Mouse (Mus musculus) liver, embryonic 14.5 days (tissue): ENCODE results near the gene Tnik.

Source experiments
- CTCF ChIP-seq: IDR thresholded peaks from 2 replicates; pipeline ENCODE4 v1.5.1; 2016; ENCODE audit warnings: antibody characterized with exemption, low read depth, control low read depth
- EP300 ChIP-seq: IDR thresholded peaks from 2 replicates; pipeline ENCODE4 v1.6.1; 2016; ENCODE audit warnings: antibody characterized with exemption, low read depth

DNA sequence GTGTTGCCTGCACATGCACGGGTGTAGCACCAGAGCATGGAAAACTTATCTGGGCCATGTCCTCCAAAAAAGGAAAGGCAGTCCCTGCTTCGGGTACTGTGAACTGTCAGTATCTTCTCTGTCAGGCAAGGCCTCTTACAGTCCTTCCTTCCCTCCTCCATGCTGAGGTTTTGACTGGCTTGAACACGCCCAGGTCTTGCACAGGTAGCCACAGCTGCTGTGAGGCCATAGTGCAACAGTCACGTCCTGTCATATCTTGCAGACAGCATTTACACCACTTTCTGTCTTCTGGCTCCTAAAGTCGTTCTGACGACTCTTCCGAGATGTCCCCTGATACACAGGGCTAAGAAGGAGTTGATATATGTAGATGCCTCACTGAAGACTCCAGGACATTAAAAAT, 28.8 kb upstream of the Tnik start:
- TF ChIP-seq CTCF (no peak), EP300 (no peak)
